Mouse (Mus musculus): ENCODE results near the gene Ptpre. TPM values are rescaled to one million over a fixed set of nuclear protein-coding genes. Genes with fewer than 3 reads are reported as not detected.
A peak's percentile ranks its signal among the peaks of the same experiment; 100 is the strongest.

Gene Ptpre
- polyA plus RNA-seq, 1 experiment from 2014 or later = 1.8 TPM

- 74% methylated on average over 5 of the region's 5 CpGs for WGBS
Observed at GRCm38 (mm10) chr7:135520241-135520640, 17.0 kb upstream of the Ptpre start.

GRCm38 (mm10) chr7:135521755-135522512, 15.3 kb upstream of the Ptpre start:
- Histone ChIP-seq H3K36me3 (no peaks in the 10 kb centered on the region), H3K27me3 (ENCODE audit: insufficient read depth, poor library complexity, severe bottlenecking) (no peaks in the 10 kb centered on the region), H3K4me3 (no peak overlapping the region), H3K27ac (no peak overlapping the region), H3K9me3 (no peaks in the 10 kb centered on the region), H3K4me1 (no peaks in the 10 kb centered on the region)
- DNase-seq (ENCODE audit: low spot score) = no peak
- WGBS = 81% methylated on average over 15 of the region's 15 CpGs

More at GRCm38 (mm10) chr7:135520241-135520640, 17.0 kb upstream of the Ptpre start:
- Histone ChIP-seq H3K27me3 (ENCODE audit: insufficient read depth, poor library complexity, severe bottlenecking) (no peaks in the 10 kb centered on the region), H3K4me3 (no peak overlapping the region), H3K27ac (no peak overlapping the region), H3K36me3 (no peaks in the 10 kb centered on the region), H3K4me1 (no peaks in the 10 kb centered on the region), H3K9me3 (no peaks in the 10 kb centered on the region)
- DNase-seq (ENCODE audit: low spot score) = no peak

GRCm38 (mm10) chr7:135523981-135524380, 13.3 kb upstream of the Ptpre start:
- Histone ChIP-seq H3K4me1 (no peaks in the 10 kb centered on the region), H3K4me3 (no peak overlapping the region), H3K27ac (no peak overlapping the region), H3K9me3 (no peaks in the 10 kb centered on the region), H3K36me3 (no peaks in the 10 kb centered on the region), H3K27me3 (ENCODE audit: insufficient read depth, poor library complexity, severe bottlenecking) (no peaks in the 10 kb centered on the region)
- DNase-seq (ENCODE audit: low spot score) = no peak
- WGBS = 56% methylated on average over 4 of the region's 4 CpGs

- no peaks in the 10 kb centered on the region for H3K36me3 ChIP-seq
- no peak overlapping the region for H3K27ac ChIP-seq
- no peak overlapping the region for H3K4me3 ChIP-seq
- no peaks in the 10 kb centered on the region for H3K4me1 ChIP-seq
- H3K27me3 ChIP-seq (ENCODE audit: insufficient read depth, poor library complexity, severe bottlenecking) = no peaks in the 10 kb centered on the region
- WGBS = 85% methylated on average over 6 of the region's 6 CpGs
- H3K9me3 ChIP-seq = no peaks in the 10 kb centered on the region
- DNase-seq (ENCODE audit: low spot score) = no peak
Observed at GRCm38 (mm10) chr7:135524424-135524967, 12.8 kb upstream of the Ptpre start.

DNA sequence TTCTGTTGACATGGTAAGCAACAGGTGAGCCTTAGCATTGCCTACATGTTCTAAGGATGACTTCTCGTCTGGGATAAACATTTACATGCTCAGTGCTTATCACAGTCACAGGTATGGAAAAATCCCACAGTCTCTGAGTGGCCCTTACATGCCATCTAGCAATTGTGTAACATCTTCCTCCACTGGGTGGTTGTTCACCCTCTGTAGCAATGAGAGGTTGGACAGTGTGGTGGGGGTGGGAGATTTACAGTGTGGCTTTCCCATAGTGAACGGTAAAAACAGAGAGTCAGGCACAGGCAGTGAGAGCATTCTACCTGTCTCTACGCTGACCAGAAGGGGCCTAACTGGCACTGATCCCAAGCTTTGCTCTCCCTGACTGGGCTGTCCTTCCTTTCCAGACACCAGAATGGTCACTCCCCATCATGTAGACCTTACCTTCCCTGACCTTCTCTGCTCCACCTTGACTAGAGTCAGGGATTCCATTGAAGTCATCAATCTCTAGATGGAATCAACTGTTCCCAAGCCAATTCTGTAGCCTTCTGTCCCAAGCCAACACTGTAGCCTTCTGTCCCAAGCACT, 10.6 kb upstream of the Ptpre start:
- Histone ChIP-seq H3K4me1 (no peaks in the 10 kb centered on the region), H3K27ac (no peak overlapping the region), H3K27me3 (ENCODE audit: insufficient read depth, poor library complexity, severe bottlenecking) (no peaks in the 10 kb centered on the region), H3K9me3 (no peaks in the 10 kb centered on the region), H3K36me3 (no peaks in the 10 kb centered on the region), H3K4me3 (no peak overlapping the region)
- no peak for DNase-seq (ENCODE audit: low spot score)
- WGBS = 71% methylated on average over 3 of the region's 3 CpGs

DNA sequence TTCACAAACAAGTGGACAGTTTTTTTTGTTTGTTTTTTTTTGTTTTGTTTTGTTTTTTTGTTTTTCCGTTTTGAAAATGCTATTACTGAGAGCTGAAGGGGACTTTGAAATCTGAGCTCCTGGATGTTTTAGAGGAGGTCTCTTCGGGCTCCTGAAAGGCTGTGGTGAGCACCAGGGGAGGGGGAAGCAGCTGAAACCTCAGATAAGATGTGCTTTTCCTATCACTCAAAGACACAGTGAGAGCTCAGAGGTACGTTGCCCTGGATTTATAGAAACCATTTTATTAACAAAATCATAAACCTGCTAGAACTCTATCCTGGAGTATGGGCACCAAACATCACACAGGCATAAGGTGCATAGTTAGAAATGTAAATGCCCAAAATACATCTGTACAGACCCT, 10.1 kb upstream of the Ptpre start:
- no peak overlapping the region for H3K4me3 ChIP-seq
- H3K36me3 ChIP-seq = no peaks in the 10 kb centered on the region
- no peak overlapping the region for H3K27ac ChIP-seq
- no peaks in the 10 kb centered on the region for H3K27me3 ChIP-seq (ENCODE audit: insufficient read depth, poor library complexity, severe bottlenecking)
- no peak for DNase-seq (ENCODE audit: low spot score)
- WGBS = 19% methylated on average over 3 of the region's 3 CpGs
- no peaks in the 10 kb centered on the region for H3K9me3 ChIP-seq
- H3K4me1 ChIP-seq = no peaks in the 10 kb centered on the region

DNA sequence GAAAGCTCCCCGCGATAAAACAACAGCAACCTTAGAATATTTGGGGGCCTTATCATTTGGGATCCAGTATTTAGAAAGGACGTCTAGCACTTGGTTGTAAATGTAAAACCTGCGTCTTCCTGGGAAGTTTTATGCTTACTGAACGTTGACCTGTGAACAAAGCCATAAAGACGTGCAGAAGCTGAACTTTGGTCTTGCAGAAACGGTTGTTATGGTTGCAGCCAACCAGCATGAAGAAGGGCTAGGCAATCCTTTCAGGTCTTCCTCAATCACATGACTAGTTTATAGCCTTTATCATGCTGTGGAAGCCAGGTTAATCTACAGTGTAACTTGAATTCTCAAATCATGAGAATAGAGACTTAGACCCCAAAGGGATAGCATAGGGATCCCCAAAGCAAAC, 8.8 kb upstream of the Ptpre start, which contains the start of gene Clrn3:
TSS of gene Clrn3 (minus strand) at position 140 of the 400 bp plus-strand sequence.
- WGBS = 86% methylated on average over 7 of the region's 7 CpGs
- Histone ChIP-seq H3K27ac (no peak within 1 kb of the TSS), H3K4me3 (no peak within 1 kb of the TSS), H3K9me3 (no peaks in the 10 kb centered on the region), H3K4me1 (no peaks in the 10 kb centered on the region), H3K27me3 (ENCODE audit: insufficient read depth, poor library complexity, severe bottlenecking) (no peaks in the 10 kb centered on the region), H3K36me3 (no peaks in the 10 kb centered on the region)
- DNase-seq (ENCODE audit: low spot score) = no peak

DNA sequence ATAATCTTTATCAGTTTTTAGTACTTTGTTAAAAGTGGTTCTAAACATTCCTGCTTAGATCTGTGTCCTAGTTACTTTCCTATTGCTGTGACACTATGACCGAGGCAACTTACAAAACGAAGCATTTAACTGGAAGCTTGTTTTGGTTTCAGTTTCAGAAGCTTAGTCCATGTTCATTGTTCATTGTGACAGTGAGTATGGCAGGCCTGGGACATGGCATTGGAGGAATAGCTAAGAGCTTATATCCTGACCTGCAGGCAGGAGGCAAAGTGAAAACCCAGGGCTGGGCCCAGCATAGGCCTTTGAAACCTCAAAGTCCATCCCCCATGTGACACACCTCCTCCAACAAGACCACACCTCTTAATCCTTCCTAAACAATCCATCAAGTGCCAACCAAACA, 8.2 kb upstream of the Ptpre start:
- no peaks in the 10 kb centered on the region for H3K4me1 ChIP-seq
- DNase-seq (ENCODE audit: low spot score) = no peak
- no peaks in the 10 kb centered on the region for H3K9me3 ChIP-seq
- no peak overlapping the region for H3K27ac ChIP-seq
- H3K36me3 ChIP-seq = no peaks in the 10 kb centered on the region
- WGBS = 82% methylated on average over 2 of the region's 2 CpGs
- H3K4me3 ChIP-seq = no peak overlapping the region
- H3K27me3 ChIP-seq (ENCODE audit: insufficient read depth, poor library complexity, severe bottlenecking) = no peaks in the 10 kb centered on the region

- Histone ChIP-seq H3K4me3 (no peak overlapping the region), H3K27me3 (ENCODE audit: insufficient read depth, poor library complexity, severe bottlenecking) (peaks cover 25% of the 10 kb centered on the region), H3K9me3 (no peaks in the 10 kb centered on the region), H3K36me3 (no peaks in the 10 kb centered on the region), H3K27ac (no peak overlapping the region), H3K4me1 (peaks cover 9% of the 10 kb centered on the region)
- 35% methylated on average over 2 of the region's 2 CpGs for WGBS
- DNase-seq (ENCODE audit: low spot score) = no peak
Observed at GRCm38 (mm10) chr7:135534548-135535189, 2.6 kb upstream of the Ptpre start.

DNA sequence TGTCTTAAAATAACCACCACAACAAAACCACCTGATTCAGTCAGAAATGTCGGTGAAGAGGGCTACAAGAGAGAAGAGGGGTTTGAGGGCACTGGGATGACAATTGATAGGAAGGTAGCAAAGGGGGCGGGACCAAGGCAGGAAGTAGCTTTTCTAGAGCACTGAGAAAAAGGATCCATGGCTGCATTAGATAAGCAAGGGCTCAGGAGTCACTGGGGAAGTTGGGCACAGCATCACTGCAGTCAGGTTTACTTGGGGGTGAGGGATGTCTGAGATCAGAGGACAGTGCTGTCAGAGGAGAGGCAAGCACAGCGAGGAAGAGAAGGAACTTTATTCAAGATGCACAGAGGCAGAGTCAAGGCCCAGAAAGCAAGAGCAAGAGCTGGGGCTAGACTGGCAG, 1.4 kb upstream of the Ptpre start:
- peaks cover 9% of the 10 kb centered on the region for H3K4me1 ChIP-seq

DNA sequence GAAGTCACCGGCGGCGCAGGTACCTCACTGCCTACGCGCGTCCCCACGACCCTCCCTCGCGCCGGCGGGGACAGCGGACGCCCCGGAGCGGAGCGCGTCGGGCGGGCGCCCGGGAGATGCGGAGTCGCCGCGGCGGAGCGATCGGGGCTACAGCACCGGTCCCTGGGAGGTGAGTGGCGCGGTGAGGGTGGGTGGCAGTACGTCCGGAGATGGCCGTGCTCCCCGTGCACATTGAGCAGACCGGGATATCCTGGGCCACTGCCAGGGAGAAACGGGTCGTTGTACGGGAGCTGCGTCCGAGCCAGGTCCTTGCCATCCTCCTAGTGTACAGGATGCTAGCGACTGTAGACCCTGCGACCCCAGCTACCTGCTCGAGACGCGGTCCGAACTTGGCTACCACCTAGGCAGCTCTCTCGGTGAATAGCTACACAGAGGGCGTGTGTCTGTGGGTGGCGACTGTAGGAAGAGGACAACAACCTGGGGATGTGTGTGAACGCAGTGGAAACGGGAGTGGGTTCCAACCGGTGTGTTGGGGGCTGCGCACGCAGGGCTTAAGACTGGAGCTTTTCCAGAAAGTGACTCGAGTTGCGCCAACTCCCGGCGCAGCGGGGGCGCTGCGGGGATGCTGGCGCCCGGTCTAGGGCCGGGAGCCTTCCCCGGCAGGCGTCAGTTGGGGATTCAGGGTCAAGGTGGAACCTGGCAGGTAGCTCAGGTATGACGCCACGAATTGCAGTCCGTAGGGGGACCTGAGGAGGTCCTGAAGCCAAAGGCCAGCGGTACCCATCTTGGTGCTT, 864 bp downstream of the Ptpre start:
- WGBS = 1% methylated on average over 71 of the region's 71 CpGs
- peak overlapping the region; percentile 71 for H3K4me3 ChIP-seq

More for the DNA sequence above, 1.4 kb upstream of the Ptpre start:
- Histone ChIP-seq H3K27ac (no peak overlapping the region), H3K9me3 (no peaks in the 10 kb centered on the region), H3K36me3 (no peaks in the 10 kb centered on the region), H3K27me3 (ENCODE audit: insufficient read depth, poor library complexity, severe bottlenecking) (peaks cover 34% of the 10 kb centered on the region), H3K4me3 (no peak overlapping the region)
- WGBS = 61% methylated on average over 3 of the region's 3 CpGs
- DNase-seq (ENCODE audit: low spot score) = no peak

GRCm38 (mm10) chr7:135539429-135539828, 2.1 kb downstream of the Ptpre start:
- no peak for DNase-seq (ENCODE audit: low spot score)
- Histone ChIP-seq H3K36me3 (no peaks in the 10 kb centered on the region), H3K27ac (no peak overlapping the region), H3K9me3 (no peaks in the 10 kb centered on the region), H3K4me3 (no peak overlapping the region), H3K4me1 (peaks cover 9% of the 10 kb centered on the region), H3K27me3 (ENCODE audit: insufficient read depth, poor library complexity, severe bottlenecking) (peaks cover 38% of the 10 kb centered on the region)
- 64% methylated on average over 2 of the region's 2 CpGs for WGBS

More for the DNA sequence above, 864 bp downstream of the Ptpre start:
- Histone ChIP-seq H3K27me3 (ENCODE audit: insufficient read depth, poor library complexity, severe bottlenecking) (peaks cover 38% of the 10 kb centered on the region), H3K27ac (peak overlapping the region; percentile 26), H3K9me3 (no peaks in the 10 kb centered on the region), H3K36me3 (no peaks in the 10 kb centered on the region), H3K4me1 (peaks cover 9% of the 10 kb centered on the region)
- no peak for DNase-seq (ENCODE audit: low spot score)
